Mouse (Mus musculus) heart, postnatal 25 days (tissue): ENCODE results near the gene Snrnp70. TPM values are rescaled to one million over a fixed set of nuclear protein-coding genes. Genes with fewer than 3 reads are reported as not detected.
A peak's percentile ranks its signal among the peaks of the same experiment; 100 is the strongest.

Experiments used
- DNase-seq: peaks from one replicate; pipeline ENCODE4 v3.0.0; 2022; ENCODE audit warnings: low spot score
- intact Hi-C: fragments of 180-260 bp; cut with DNase I; formaldehyde crosslinking; loops from one replicate; pipeline ENCODE4 v1.15.1; 2025
- total RNA-seq, 2 experiments: library from RNA; stranded (reverse); gene quantifications; 2 replicates each; pipeline ENCODE4 v1.2.3; 2021

Snrnp70 gene
- total RNA-seq, 2 experiments from 2014 or later: 110 to 111 TPM

DNA sequence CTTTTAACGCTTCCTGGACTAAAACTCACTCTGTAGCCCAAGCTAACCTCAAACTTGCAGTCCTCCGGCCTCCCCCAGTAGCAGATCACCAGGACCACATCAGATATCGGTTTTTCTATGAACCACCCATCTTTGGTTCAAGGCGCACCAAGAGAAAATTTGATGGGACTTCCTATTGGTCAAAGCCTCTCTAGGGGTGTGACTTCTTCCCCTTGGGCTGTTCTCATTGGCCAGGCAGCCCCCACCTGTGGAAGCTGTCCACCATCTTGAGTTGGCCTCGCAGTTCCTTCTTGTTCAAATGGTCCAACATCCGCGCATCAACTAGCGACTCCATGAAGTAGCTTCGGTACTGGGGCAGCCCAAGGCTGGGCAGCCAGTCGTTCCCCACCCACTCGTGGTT, 53.5 kb downstream of the Snrnp70 start:
- intact Hi-C loops: no loop called here
- no peak for DNase-seq

DNA sequence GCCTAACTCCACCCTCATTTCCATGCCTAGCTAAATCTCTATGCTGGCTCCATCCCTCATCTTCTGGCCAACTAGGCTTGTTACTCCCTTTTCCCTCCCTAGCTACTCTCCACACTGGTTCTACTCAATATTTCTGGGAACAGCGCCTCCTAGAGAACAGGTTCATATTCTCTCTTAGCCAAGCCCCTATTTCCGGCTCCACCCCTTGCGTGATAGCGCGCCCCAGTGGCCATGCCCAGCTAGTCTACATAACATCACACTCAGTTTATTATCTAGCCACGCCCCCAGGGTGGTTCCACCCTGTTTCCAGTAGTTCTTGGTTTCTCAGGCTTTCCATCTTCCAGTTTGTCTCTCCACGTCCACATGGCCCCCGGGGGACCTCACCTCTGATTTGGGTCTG, 54.2 kb downstream of the Snrnp70 start:
- DNase-seq: peak; percentile 46
- intact Hi-C loops: loop anchor here (2.0 kb wide), 1 partner anchor 37 kb away; no protein-coding TSS in a partner anchor

DNA sequence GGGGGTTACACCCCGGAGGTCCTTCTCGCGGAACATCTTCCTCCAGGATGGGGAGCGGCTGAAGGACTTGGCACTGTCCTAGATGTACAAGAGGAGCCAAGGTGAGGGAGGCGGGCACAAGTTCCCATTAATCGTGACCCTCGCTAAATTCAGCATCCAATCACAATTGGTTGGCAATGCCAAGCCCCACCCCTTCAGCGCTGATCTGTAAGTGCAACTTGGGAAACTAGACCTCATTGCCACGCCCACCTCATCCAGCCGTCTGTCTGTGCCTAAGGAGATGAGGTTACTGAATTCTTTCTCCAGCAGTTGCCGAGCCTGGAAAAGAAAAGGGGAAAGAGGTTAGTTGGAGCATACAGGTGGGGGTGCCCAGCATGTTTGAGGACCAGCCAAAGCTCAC, 54.9 kb downstream of the Snrnp70 start:
- no peak for DNase-seq
- intact Hi-C loops: loop anchor here (2.0 kb wide), 1 partner anchor 36 kb away; no protein-coding TSS in a partner anchor

DNA sequence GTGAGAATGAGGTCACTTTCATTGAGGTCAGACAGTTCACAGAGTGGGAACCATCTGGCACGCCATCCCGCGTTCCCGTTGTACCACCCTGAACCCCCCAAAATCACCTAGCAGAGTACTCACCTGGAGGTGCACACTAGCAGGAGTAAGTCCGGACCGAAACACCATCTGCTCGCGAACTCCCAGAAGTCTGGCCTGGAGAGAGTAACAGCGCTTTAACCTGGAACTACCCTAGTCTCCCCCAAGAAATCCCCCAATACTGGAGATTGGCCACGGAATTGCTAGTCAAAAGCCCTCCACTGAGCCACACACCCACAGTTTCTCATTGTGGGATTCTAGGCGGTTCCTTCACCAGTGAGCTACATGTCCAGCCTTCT, 55.5 kb downstream of the Snrnp70 start:
- intact Hi-C loops: loop anchor here (2.0 kb wide), 1 partner anchor 35 kb away; no protein-coding TSS in a partner anchor
- DNase-seq: no peak

DNA sequence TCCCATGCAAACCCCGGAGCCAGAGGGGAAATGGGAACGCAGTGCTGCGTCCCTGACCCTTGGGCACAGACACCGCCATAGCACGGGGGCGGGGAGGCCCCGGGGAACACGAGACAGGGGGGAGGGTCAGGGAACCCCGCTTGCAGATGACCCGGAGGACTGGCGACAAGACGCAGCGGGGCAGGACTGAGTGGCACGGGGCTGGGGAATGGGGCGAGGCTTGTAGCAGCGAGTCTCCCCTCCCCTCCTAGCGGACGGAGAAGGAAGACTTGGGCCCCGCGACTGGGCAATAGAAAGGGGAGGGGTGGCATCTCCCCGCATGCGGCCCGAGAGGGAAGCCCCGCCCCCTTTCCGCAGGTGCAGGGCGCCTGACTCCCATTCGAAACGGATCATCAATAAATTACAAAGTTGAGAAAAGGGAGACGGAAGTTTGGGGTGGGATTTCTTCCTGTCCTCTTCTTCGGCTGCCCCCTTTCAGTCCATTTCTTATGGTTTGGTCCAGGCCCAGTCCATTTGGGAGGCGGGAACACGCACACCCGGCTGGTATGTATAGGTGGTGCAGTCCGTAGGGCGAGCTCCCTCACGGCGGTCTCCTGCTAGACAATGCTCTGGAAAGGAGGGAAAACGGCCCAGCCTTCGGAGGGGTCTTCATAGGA, 56.0 kb downstream of the Snrnp70 start:
- intact Hi-C loops: loop anchor here (2.0 kb wide), 1 partner anchor 35 kb away; no protein-coding TSS in a partner anchor
- DNase-seq: no peak

DNA sequence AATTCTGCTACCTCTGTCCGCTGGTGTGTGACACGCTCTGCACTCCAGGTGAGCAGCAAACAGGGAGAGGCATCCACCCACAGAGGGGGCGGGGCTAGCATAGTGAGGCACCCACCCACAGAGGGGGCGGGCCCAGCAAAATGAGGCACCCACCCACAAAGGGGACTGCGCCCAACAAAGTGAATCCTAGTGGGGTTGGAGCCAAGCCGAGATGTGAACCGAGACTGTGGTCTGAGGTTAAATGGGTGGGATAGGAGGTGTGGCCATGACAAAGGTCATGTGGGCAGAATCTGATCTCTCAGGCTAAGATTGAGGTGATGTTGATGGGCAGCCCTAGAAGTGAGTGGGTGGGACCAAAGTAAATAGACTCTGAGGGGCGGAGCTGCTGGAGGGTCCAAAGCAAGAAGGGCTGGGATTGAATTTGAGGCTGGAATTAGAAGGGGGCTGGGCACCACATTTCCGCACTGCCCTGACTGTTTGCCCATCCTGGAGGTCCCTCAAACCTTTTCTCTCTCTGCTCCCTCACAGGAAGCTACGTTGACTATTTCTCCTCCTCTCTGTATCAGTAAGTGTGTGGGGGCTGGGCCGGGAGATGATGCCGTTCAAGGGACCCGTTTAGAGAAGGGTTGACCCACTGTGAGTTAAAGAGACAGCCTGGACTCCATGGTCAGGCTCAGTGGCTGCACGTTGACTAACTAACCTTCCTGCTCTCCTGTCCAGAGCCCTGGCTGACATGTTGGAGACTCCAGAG, 57.2 kb downstream of the Snrnp70 start:
- intact Hi-C loops: no loop called here
- DNase-seq: no peak

DNA sequence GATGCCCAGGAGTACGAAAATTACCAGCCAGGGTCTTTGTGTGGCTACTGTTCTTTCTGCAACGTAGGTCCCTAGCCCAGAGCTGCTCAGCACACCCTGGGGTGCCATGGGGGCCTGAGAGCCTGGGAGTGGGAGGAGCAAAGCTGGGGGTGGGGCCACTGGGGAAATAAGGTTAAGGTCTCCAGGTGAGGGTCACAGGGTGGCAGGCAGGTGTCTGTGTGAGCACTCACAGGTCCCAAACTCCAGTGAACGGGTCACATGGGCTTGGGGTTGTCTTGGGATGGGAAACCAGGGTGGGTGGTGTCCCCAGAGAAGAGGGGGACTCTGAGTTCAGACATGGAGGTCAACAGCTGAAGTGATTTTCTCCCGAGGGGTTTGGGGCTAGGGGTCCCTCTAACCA, 58.1 kb downstream of the Snrnp70 start:
- no peak for DNase-seq
- intact Hi-C loops: no loop called here

DNA sequence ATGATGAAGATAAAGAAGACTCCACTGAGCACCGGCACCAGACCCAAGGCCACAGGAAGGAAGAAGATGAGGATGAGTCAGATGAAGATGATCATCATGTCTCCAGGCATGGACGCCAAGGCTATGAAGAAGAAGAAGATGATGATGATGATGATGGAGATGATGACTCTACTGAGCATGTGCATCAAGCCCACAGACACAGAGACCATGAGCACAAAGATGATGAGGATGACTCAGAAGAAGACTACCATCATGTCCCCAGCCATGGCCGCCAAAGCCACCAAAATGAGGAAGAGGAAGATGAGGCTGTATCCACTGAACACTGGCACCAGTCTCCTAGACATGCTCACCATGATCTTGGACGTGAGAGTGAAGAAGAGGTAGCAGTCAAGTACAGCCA, 59.2 kb downstream of the Snrnp70 start:
- intact Hi-C loops: no loop called here
- DNase-seq: no peak

DNA sequence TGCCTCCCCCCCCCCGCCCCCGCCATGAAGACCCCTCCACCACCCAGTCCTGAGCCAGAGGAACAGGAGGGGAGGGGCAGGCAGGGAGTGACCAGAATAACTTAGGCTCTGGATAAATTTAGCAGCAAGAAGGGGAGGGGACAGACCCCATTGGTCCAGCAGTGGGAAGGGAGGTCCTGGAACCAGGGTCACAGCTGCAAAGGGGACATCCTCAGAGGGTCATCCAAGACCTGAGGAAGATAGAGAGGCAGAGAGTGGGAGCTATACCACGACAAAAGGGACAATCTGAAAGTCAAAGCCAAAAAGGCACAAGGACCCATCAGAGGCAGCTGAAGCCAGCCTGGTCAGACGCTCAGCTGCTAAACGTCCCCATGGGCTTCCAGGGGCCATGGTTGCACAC, 60.5 kb downstream of the Snrnp70 start, which contains the start of gene Hrc:
Gene Hrc (plus strand): TSS at position 235 of the 400 bp plus-strand sequence.
- DNase-seq: no peak
- intact Hi-C loops: no loop called here

DNA sequence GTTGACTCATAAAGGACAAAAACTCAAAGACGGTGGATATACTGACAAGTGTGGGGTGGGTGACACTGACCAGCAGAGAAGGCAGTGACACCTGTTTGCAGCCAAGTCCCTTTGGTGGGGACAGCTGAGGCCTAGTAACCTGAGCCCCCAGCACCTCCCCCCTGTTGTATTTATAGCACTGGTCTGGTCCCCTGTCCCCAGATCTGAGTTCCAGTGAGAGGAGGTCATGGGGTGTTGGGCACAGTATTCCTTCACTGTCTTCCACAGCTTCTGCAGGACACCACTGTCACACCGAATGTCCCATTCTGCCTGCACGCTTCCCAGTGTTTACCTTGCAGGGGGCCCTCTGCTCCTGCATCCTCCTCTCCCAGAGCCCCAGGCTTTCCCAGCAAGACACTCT, 60.9 kb downstream of the Snrnp70 start:
- intact Hi-C loops: no loop called here
- DNase-seq: no peak

DNA sequence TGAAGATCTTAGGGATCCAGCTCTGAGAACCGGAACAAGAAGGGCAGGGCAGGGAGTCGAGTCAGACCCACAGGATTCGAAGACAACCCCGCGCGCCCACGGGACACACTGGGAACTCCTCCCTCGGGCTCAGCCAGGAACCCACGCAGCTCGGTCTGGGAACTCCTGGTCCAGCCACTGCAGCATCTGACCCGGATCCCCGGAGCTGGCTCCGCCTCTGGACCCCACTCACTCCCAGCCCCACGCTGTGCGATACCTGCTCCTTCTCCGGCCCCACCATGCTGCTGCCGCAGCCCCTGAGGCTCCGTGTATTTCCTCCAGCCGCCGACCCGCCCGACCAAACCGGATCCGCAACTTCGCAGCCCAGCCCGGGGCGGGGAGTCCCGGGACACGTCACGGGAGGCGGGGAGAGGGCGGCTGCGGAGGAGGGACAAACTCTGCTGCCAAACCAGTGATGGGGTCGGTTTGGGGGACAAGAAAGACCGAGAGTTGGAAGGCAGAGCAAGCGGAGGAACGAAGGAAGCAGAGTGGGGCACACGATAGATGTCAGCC, 62.0 kb downstream of the Snrnp70 start, which contains the start of gene Trpm4:
Gene Trpm4 (minus strand): TSS at position 350 of the 552 bp plus-strand sequence.
- DNase-seq: peak; percentile 83
- intact Hi-C loops: loop anchor here (2.0 kb wide), 1 partner anchor 33 kb away; the partner anchor contains the start of gene Ppfia3

DNA sequence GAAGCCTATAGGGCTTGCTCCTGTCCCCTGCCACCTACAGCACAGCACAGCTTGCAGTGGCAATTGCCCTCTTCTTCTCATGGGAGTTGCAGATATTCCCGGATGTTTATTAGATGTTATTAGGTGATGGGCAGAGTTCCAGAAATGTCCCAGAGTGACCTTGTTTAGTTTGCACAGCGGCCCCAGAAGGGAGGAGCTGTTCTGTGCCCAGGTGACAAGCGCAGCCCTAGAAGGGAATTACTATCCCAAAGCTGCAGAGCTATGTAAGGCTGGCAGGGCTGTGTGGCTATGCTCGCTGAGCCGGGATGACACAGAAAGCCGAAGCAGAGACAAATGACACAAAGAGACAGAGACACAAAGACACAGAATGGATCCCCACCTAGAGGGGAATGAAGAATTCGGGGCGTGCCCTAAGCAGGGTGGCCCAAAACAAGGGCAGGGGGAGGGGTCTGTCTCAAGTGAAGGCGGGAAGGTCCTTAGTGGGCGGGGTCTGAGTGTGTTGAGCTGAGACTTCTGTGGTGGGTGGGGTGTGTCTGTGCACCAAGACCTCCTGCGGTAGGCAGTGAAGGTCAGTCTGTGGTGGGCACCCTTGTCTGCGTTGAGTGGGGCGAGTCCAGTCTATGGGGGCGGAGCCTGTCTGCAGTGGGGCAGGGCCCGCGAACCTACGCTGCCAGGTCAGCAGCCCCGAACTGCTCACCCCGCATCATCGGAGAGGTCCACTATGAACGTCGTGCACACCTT, 62.7 kb downstream of the Snrnp70 start:
- peak; percentile 29 for DNase-seq
- intact Hi-C loops: loop anchor here (2.0 kb wide), 1 partner anchor 34 kb away; the partner anchor contains the start of gene Ppfia3

DNA sequence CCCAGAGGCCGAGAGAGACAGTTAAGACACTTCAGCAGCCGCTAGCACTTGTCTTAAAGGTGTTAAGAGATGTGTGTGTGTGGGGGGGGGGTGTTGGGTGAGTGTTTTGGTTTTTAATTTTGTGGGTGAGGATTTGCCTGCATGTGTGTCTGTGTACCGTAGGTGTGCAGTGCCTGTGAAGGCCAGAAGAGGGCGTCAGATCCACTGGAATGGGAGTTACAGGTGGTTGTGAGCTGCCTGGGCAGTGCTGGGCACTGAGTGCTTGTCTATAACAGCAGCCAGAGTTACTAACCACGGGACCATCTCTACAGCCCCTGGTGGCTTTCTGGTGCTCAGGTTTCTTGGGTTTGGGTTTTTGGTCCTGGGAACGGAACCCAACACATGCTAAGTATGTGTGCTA, 64.0 kb downstream of the Snrnp70 start:
- no peak for DNase-seq
- intact Hi-C loops: no loop called here

DNA sequence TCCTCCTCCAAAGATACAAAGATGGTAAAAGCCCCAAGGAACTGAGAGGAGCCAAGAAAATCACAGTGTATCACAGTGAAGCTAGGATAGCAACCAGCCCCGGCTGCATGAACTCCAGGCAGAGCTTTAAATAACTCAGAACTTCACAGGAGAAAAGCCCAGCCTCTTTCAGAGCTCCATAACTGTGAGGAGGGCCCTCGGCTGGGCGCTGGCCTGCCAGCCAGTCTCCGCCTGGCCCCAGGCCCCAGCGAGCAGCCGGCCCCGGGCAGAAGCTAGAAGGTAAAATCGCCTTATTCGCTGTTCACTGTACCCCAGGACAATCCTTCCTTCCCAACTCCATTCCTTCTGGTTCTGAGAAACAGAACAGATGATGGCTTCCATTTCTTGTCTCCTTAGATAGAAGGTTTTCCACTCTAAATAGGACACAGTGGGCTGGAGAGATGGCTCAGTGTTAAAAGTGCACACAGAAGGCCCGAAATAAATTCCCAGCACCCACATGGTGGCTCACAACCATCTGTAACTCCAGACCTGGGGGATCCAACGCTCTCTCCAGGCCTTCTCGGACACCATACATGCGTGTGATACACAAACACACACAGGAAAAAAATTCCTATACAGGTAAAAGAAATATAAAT, 66.6 kb downstream of the Snrnp70 start:
- no peak for DNase-seq
- intact Hi-C loops: no loop called here

Other genes with a start within 250 kb of the Snrnp70 start
- 10 to 100 TPM; 29.7 to 30.9 TPM for gene Pih1d1, start 241.4 kb downstream of the Snrnp70 start, total RNA-seq
- gene Aldh16a1, start 241.2 kb downstream of the Snrnp70 start, total RNA-seq: 10 to 100 TPM; 23.5 to 37.6 TPM
- 10 to 100 TPM; 18.1 to 18.7 TPM for gene Slc17a7, start 231.8 kb downstream of the Snrnp70 start, total RNA-seq
- gene Gfy, start 216.2 kb downstream of the Snrnp70 start, total RNA-seq: not detected
- not detected for gene Pth2, start 214.7 kb downstream of the Snrnp70 start, total RNA-seq
- not detected for gene Ccdc155, start 190.8 kb downstream of the Snrnp70 start, total RNA-seq
- not detected for gene Dkkl1, start 183.6 kb downstream of the Snrnp70 start, total RNA-seq
- gene Tead2, start 180.0 kb downstream of the Snrnp70 start, total RNA-seq: 10 to 100 TPM in 1 of 2 experiments, 1 to 10 TPM in 1; 7.0 to 12.0 TPM
- gene Cd37, start 156.6 kb downstream of the Snrnp70 start, total RNA-seq: 1 to 10 TPM; 2.9 to 3.2 TPM
- gene Slc6a16, start 154.7 kb downstream of the Snrnp70 start, total RNA-seq: not detected
- not detected for gene Slc6a21, start 118.2 kb downstream of the Snrnp70 start, total RNA-seq
- 10 to 100 TPM; 23.5 to 25.0 TPM for gene Trpm4, start 62.0 kb downstream of the Snrnp70 start, total RNA-seq
- 100 to 1,000 TPM; 773 to 825 TPM for gene Hrc, start 60.5 kb downstream of the Snrnp70 start, total RNA-seq
- gene Ppfia3, start 28.7 kb downstream of the Snrnp70 start, total RNA-seq: under 1 TPM; 0.18 to 0.25 TPM
- 1 to 10 TPM; 1.8 to 2.0 TPM for gene Lin7b, start 25.2 kb downstream of the Snrnp70 start, total RNA-seq
- gene Kcna7, start 9.9 kb upstream of the Snrnp70 start, total RNA-seq: 1 to 10 TPM; 3.2 to 3.7 TPM
- gene Ntf5, start 18.0 kb upstream of the Snrnp70 start, total RNA-seq: under 1 TPM; 0.14 to 0.39 TPM
- gene Lhb, start 25.1 kb upstream of the Snrnp70 start, total RNA-seq: not detected
- 10 to 100 TPM; 93.1 to 98.1 TPM for gene Gys1, start 39.1 kb upstream of the Snrnp70 start, total RNA-seq
- 10 to 100 TPM; 28.5 to 29.3 TPM for gene Ruvbl2, start 42.4 kb upstream of the Snrnp70 start, total RNA-seq
- 100 to 1,000 TPM; 210 to 232 TPM for gene Ftl1, start 64.1 kb upstream of the Snrnp70 start, total RNA-seq
- gene Bax, start 71.2 kb upstream of the Snrnp70 start, total RNA-seq: 10 to 100 TPM; 24.7 to 26.7 TPM
- gene Tulp2, start 86.1 kb upstream of the Snrnp70 start, total RNA-seq: not detected
- 1 to 10 TPM; 4.0 to 5.1 TPM for gene Gm45808, start 91.1 kb upstream of the Snrnp70 start, total RNA-seq
- 1 to 10 TPM; 5.9 to 6.7 TPM for gene Dhdh, start 93.1 kb upstream of the Snrnp70 start, total RNA-seq
- gene Nucb1, start 114.7 kb upstream of the Snrnp70 start, total RNA-seq: 100 to 1,000 TPM; 126 to 129 TPM
- gene Ppp1r15a, start 130.5 kb upstream of the Snrnp70 start, total RNA-seq: 10 to 100 TPM; 22.7 to 23.9 TPM
- gene Plekha4, start 130.6 kb upstream of the Snrnp70 start, total RNA-seq: 1 to 10 TPM; 2.2 to 4.7 TPM
- gene Hsd17b14, start 159.2 kb upstream of the Snrnp70 start, total RNA-seq: under 1 TPM; 0.18 to 0.59 TPM
- 100 to 1,000 TPM; 188 to 200 TPM for gene Bcat2, start 174.4 kb upstream of the Snrnp70 start, total RNA-seq
- not detected for gene Fgf21, start 219.7 kb upstream of the Snrnp70 start, total RNA-seq
- gene Fut1, start 221.5 kb upstream of the Snrnp70 start, total RNA-seq: not detected
- gene Izumo1, start 226.1 kb upstream of the Snrnp70 start, total RNA-seq: under 1 TPM; 0.21 to 0.39 TPM
- gene Rasip1, start 231.7 kb upstream of the Snrnp70 start, total RNA-seq: 10 to 100 TPM; 26.3 to 33.6 TPM
- gene Mamstr, start 244.2 kb upstream of the Snrnp70 start, total RNA-seq: 1 to 10 TPM; 6.0 to 8.4 TPM